Mouse (Mus musculus): ENCODE measurements around the gene Aqp11. TPM values are rescaled to one million over a fixed set of nuclear protein-coding genes. Genes with fewer than 3 reads are reported as not detected.

Gene Aqp11
- polyA plus RNA-seq, 1 experiment from 2014 or later: 30.3 TPM

DNA sequence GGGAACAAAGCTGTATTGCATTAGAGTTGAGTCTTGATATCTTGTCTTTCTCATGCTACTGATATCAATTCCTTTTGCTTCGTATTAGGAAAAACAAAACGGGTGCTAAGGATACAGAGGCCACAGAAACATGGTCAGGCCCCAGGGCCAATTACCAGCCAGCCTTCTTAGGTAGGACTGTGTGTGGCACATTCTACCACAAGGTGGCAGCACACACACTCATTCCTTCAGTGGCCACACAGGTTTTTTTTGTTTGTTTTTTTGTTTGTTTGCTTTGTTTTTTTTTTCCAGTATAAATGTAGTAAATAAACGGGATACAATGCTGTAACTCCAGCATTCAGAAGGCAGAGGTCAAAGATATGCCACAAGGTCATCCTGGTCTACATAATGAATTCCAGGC, 7.2 kb upstream of the Aqp11 start:
- H3K4me2 ChIP-seq: no peak overlapping the region
- peaks cover 74% of the 10 kb centered on the region for H3K4me1 ChIP-seq (replicated peaks)
- no peaks in the 10 kb centered on the region for H3K27me3 ChIP-seq
- no peaks in the 10 kb centered on the region for H3K9me3 ChIP-seq (replicated peaks)
- H3K4me3 ChIP-seq (replicated peaks): no peak overlapping the region
- no peak for ATAC-seq (ENCODE audit: insufficient read depth)
- H3K9ac ChIP-seq: no peak overlapping the region
- 4% methylated on average over 3 of the region's 3 CpGs for WGBS (ENCODE audit: insufficient replicate concordance)
- H3K27ac ChIP-seq (replicated peaks): no peak overlapping the region; the same call in 1 of the 2 replicates
- no peaks in the 10 kb centered on the region for H3K36me3 ChIP-seq (replicated peaks)

DNA sequence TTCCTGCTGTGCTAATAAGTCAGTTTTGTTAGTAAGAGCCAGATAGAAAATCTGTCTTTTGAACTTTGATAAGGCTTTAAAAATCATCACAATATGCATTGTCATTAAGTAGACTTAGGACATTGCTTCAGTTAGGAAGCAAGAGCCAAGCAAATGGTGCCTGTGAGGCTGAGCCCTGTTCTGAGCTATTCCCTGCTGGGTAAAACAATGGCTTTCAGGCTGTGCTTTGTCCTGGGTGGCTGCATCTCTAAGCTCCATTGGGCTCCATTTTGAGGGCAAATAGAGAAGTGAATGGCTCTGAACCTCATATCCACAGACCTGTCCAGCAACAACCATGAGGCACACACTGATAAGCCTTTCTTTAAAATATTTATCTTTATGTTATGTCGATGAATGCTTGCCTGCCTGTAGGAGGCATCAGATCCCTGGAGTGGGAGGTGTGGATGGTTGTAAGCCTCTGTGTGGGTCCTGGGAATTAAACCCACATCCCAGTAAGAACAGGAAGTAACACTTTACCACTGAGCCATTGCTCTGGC, 3.7 kb upstream of the Aqp11 start:
- peak overlapping the region; percentile 58; the same call in 1 of the 2 replicates for H3K27ac ChIP-seq (replicated peaks)
- H3K36me3 ChIP-seq (replicated peaks): no peaks in the 10 kb centered on the region
- WGBS (ENCODE audit: insufficient replicate concordance): 8% methylated on average over 1 of the region's 1 CpGs
- H3K4me2 ChIP-seq: no peak overlapping the region
- no peak overlapping the region for H3K9ac ChIP-seq
- no peaks in the 10 kb centered on the region for H3K27me3 ChIP-seq
- peaks cover 67% of the 10 kb centered on the region for H3K4me1 ChIP-seq (replicated peaks)
- no peaks in the 10 kb centered on the region for H3K9me3 ChIP-seq (replicated peaks)
- ATAC-seq (ENCODE audit: insufficient read depth): no peak
- no peak overlapping the region for H3K4me3 ChIP-seq (replicated peaks)

DNA sequence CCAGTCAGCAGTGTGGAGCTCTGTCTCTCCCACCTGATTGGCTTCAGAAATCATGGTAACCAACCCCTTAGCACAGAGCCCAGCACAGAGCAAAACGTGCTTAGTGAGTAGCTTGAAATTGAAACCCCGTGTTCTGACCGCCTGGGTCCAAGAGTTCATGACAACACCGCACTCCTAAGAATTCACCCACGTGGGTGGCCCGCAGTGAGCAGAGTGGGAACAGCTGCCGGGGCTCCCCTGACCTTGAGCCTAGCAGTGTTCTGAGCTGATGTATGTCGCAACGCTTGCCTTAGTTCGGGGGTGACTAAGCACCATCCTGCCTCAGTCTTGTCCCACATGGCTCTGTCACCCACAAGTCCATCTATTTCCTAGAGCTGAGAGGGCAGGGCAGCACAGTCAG, 2.9 kb upstream of the Aqp11 start:
- H3K4me2 ChIP-seq: no peak overlapping the region
- H3K27ac ChIP-seq (replicated peaks): peak overlapping the region; percentile 58
- no peak overlapping the region for H3K9ac ChIP-seq
- 62% methylated on average over 10 of the region's 10 CpGs for WGBS (ENCODE audit: insufficient replicate concordance)
- H3K4me1 ChIP-seq (replicated peaks): peaks cover 65% of the 10 kb centered on the region
- peak; percentile 25 for ATAC-seq (ENCODE audit: insufficient read depth)
- H3K36me3 ChIP-seq (replicated peaks): no peaks in the 10 kb centered on the region
- no peak overlapping the region for H3K4me3 ChIP-seq (replicated peaks)
- no peaks in the 10 kb centered on the region for H3K27me3 ChIP-seq
- no peaks in the 10 kb centered on the region for H3K9me3 ChIP-seq (replicated peaks)

DNA sequence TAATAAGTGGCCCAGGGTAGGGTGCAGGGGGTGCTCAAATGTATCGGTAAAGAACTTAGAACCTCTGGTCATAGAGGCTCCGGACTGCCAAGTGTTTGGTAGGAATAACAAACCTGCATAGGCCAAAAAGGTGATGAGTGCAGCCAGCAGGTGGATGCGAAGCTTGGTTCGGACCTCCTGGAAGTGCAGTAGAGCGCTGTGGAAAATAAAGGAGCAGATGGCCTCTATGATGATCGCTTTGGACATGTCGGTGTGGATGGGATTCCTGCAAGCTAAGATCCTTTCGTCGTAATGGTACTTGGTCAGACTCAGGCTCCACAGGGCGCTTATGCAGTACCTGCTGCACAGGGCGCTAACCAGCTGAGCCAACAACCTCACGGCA, 842 bp downstream of the Aqp11 start:
- Histone ChIP-seq H3K4me3 (replicated peaks) (peak overlapping the region; percentile 81), H3K9me3 (replicated peaks) (no peaks in the 10 kb centered on the region), H3K27me3 (no peaks in the 10 kb centered on the region), H3K4me1 (replicated peaks) (peaks cover 86% of the 10 kb centered on the region), H3K36me3 (replicated peaks) (no peaks in the 10 kb centered on the region), H3K9ac (peak overlapping the region; percentile 74), H3K4me2 (peak overlapping the region; percentile 98), H3K27ac (replicated peaks) (peak overlapping the region; percentile 73)
- ATAC-seq (ENCODE audit: insufficient read depth): no peak
- WGBS (ENCODE audit: insufficient replicate concordance): 9% methylated on average over 12 of the region's 12 CpGs

DNA sequence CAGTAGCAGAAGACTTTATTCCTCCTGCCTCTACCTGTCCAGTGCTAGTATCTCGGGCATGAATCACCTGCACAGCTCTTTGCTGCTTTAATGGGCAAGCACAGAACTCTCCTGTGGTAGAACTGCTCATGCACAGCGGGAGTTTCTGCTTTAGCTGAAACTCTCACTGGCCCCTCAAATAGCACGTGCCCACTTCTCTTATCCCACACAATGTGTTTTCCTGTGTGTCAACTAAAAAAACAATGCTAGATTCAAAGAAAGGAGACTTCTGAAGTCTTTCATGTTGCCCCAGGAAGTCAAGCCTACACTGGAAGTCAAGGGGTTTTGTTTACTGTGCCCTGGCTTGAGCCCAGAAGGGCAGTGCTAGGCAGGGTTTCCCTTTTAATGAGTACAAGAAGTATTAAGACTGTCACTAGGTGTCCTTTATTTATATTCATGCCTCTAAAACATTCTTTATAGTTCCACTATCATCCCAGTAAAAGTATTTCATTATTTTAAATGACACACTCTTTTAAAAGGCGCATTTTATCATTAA, 2.1 kb downstream of the Aqp11 start:
- Histone ChIP-seq H3K36me3 (replicated peaks) (no peaks in the 10 kb centered on the region), H3K4me3 (replicated peaks) (peak overlapping the region; percentile 81), H3K4me2 (peak overlapping the region; percentile 98), H3K9ac (no peak overlapping the region), H3K9me3 (replicated peaks) (no peaks in the 10 kb centered on the region), H3K4me1 (replicated peaks) (peaks cover 84% of the 10 kb centered on the region), H3K27ac (replicated peaks) (no peak overlapping the region), H3K27me3 (no peaks in the 10 kb centered on the region)
- ATAC-seq (ENCODE audit: insufficient read depth): no peak
- 37% methylated on average over 4 of the region's 4 CpGs for WGBS (ENCODE audit: insufficient replicate concordance)

DNA sequence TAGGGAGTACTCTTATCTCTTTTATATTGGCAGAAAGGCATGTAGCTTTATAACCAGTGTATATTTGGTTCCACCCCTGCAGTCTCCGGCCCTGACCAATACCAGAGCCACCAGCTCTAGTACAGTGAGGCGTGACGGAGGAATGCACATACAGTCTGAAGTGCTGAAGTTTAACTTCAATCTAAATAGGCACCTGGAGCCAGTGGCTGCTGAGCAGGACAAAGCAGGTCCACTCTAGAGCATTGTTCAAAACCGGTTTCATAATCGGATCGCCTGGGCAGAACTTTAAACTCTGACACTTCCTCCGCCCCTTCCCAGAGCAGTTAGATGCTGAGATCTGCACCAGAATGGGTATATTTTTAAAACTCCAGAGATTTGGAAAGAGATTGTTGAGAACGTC, 3.1 kb downstream of the Aqp11 start:
- peaks cover 83% of the 10 kb centered on the region for H3K4me1 ChIP-seq (replicated peaks)
- no peaks in the 10 kb centered on the region for H3K27me3 ChIP-seq
- no peaks in the 10 kb centered on the region for H3K36me3 ChIP-seq (replicated peaks)
- no peaks in the 10 kb centered on the region for H3K9me3 ChIP-seq (replicated peaks)
- WGBS (ENCODE audit: insufficient replicate concordance): 61% methylated on average over 8 of the region's 8 CpGs
- H3K9ac ChIP-seq: no peak overlapping the region
- H3K4me3 ChIP-seq (replicated peaks): peak overlapping the region; percentile 1; the same call in 1 of the 2 replicates
- no peak overlapping the region for H3K27ac ChIP-seq (replicated peaks)
- peak overlapping the region; percentile 98 for H3K4me2 ChIP-seq
- ATAC-seq (ENCODE audit: insufficient read depth): no peak

DNA sequence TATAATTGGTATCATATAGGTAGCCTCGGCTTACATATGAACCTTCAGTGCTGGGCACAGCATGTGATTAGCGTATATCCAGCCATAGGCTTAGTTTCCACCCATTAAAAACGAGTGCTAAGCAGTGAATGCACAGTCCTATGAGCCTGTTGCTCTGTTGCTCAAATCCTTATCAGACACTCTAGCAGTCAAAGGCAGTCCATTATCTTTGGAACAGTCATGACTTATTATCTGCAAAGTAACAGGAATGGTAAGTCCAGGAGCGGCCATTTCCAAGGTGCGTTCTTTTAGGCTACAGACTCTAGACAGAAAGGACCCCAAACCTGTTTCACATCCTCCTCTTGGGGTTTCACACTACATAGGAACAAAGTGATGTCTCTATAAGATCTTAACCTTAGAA, 4.5 kb downstream of the Aqp11 start:
- peak; percentile 17; the same call in 1 of the 2 replicates for ATAC-seq (ENCODE audit: insufficient read depth)
- no peaks in the 10 kb centered on the region for H3K27me3 ChIP-seq
- peak overlapping the region; percentile 24; the same call in 1 of the 2 replicates for H3K4me2 ChIP-seq
- no peaks in the 10 kb centered on the region for H3K9me3 ChIP-seq (replicated peaks)
- peak overlapping the region; percentile 43 for H3K27ac ChIP-seq (replicated peaks)
- H3K4me1 ChIP-seq (replicated peaks): peaks cover 78% of the 10 kb centered on the region
- 17% methylated on average over 5 of the region's 5 CpGs for WGBS (ENCODE audit: insufficient replicate concordance)
- H3K4me3 ChIP-seq (replicated peaks): no peak overlapping the region
- no peak overlapping the region for H3K9ac ChIP-seq
- H3K36me3 ChIP-seq (replicated peaks): no peaks in the 10 kb centered on the region

DNA sequence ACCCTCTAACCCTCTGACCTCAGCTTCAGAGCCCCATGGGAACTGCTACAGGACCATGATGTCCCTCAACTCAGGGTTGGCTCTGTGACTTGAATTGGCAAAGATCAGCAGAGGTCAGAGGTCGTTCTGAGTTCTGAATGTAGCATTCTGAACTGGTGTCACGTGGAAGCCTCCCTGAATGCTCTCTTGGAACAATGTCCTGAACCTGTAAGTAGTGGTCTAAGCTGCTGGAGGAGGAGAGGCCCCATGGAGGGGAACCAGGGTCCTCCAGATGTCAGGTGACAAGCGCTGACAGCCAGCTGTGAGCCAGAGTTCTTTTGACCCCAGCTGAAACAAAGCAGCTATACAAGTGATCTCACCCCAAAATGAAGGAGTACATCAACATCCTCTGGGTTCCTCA, 7.7 kb downstream of the Aqp11 start:
- Histone ChIP-seq H3K4me2 (no peak overlapping the region), H3K9me3 (replicated peaks) (no peaks in the 10 kb centered on the region), H3K27me3 (no peaks in the 10 kb centered on the region), H3K4me3 (replicated peaks) (no peak overlapping the region), H3K36me3 (replicated peaks) (peaks cover 15% of the 10 kb centered on the region), H3K27ac (replicated peaks) (no peak overlapping the region), H3K4me1 (replicated peaks) (peaks cover 54% of the 10 kb centered on the region), H3K9ac (no peak overlapping the region)
- no peak for ATAC-seq (ENCODE audit: insufficient read depth)
- 73% methylated on average over 3 of the region's 3 CpGs for WGBS (ENCODE audit: insufficient replicate concordance)

DNA sequence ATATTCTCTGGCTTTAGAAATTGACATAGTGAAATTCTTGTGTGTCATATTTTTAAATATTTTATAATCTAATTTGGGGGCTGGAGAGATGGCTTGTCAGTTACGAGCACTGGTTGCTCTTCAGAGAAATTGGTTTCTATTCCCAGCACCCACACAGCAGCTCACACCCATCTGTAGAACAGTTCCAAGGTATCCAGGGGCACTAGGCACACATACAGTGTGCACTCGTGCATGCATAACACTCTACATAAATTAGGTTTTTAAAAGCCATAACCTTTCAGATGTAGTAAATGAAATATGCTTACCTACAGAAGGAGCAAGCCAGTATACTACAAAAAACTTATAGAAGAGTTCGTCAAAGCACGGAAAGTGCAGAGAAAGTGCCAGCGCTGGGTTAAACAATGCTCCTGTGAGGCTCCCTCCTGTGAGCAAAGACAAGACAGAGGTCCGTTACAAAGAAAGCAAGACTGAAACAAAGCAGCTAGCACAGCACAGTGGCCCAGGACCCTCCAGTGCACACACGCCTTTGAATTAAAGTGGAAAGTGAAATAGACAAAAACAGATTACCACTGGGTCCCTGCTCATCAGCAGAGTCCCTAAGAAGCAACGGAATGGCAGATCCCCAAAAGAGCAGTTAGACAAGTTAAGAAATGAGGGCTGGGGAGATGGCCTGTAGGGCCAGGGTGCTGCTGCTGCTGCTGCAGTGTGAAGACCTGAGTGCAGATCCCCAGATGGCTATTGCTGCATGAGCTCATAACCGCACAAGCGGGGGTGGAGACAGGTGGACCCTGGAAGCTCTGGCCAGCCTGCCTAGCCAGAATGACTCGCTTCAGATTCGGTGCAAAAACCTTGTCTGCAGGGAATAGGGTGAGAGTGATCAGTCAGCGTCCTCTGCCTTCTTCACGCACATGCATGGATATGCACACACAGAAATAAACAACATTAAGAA, 9.1 kb downstream of the Aqp11 start:
- no peaks in the 10 kb centered on the region for H3K27me3 ChIP-seq
- peaks cover 45% of the 10 kb centered on the region for H3K4me1 ChIP-seq (replicated peaks)
- H3K9me3 ChIP-seq (replicated peaks): no peaks in the 10 kb centered on the region
- 79% methylated on average over 14 of the region's 14 CpGs for WGBS (ENCODE audit: insufficient replicate concordance)
- no peak overlapping the region for H3K27ac ChIP-seq (replicated peaks)
- peaks cover 15% of the 10 kb centered on the region for H3K36me3 ChIP-seq (replicated peaks)
- no peak overlapping the region for H3K4me3 ChIP-seq (replicated peaks)
- H3K9ac ChIP-seq: no peak overlapping the region
- no peak for ATAC-seq (ENCODE audit: insufficient read depth)
- no peak overlapping the region for H3K4me2 ChIP-seq

DNA sequence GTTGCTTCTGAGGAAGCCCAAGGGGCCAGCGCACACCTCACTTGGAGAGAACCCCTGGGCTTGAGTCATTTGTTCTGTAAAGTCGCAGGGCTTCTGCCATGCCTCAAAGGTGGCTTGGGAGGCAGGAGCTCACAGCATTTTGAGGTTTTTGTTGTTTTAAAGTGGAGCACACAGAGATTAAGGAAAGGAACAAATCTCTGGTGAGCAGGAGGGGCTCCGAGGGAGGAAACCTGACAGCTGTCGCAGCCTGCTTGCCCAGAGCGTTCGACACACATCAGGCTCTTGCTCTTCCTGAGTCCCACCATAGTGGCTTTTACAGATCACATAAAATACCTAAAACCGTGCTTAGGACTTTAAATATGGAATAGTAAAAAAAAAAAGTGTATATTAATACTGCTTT, 11.3 kb downstream of the Aqp11 start:
- Histone ChIP-seq H3K27ac (replicated peaks) (no peak overlapping the region), H3K4me3 (replicated peaks) (no peak overlapping the region), H3K4me1 (replicated peaks) (peaks cover 31% of the 10 kb centered on the region), H3K36me3 (replicated peaks) (peaks cover 15% of the 10 kb centered on the region), H3K4me2 (no peak overlapping the region), H3K9me3 (replicated peaks) (no peaks in the 10 kb centered on the region), H3K27me3 (no peaks in the 10 kb centered on the region), H3K9ac (no peak overlapping the region)
- ATAC-seq (ENCODE audit: insufficient read depth): no peak
- 59% methylated on average over 7 of the region's 7 CpGs for WGBS (ENCODE audit: insufficient replicate concordance)

DNA sequence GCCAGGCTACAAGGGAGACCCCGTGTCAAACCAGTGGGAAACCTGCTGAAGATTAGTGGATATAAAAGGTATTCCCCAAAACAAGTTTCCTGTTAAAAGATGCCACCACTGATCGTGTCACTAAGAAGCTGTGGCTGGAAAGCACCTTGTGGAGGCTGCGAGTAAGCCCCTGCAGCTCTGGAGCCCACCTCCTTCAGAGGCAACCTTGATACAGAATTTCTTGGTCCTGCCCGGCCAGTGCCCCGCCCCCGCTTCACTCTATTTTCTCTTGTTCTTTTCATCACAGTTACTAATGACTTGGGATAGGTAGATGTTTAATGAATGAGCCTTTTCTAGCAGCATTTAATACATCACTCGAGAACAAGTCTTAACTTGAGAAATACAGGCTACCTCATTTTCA, 12.0 kb downstream of the Aqp11 start:
- H3K9me3 ChIP-seq (replicated peaks): no peaks in the 10 kb centered on the region
- WGBS (ENCODE audit: insufficient replicate concordance): 75% methylated on average over 7 of the region's 7 CpGs
- no peak overlapping the region for H3K9ac ChIP-seq
- ATAC-seq (ENCODE audit: insufficient read depth): no peak
- no peak overlapping the region for H3K4me2 ChIP-seq
- no peak overlapping the region for H3K27ac ChIP-seq (replicated peaks)
- H3K27me3 ChIP-seq: no peaks in the 10 kb centered on the region
- peaks cover 15% of the 10 kb centered on the region for H3K36me3 ChIP-seq (replicated peaks)
- H3K4me3 ChIP-seq (replicated peaks): no peak overlapping the region
- H3K4me1 ChIP-seq (replicated peaks): peaks cover 25% of the 10 kb centered on the region
